Mouse (Mus musculus): ENCODE results near the gene Slitrk3. TPM values are rescaled to one million over a fixed set of nuclear protein-coding genes. Genes with fewer than 3 reads are reported as not detected.

The Slitrk3 gene
- polyA plus RNA-seq, 1 experiment, result not detected

Other genes with a start within 250 kb of the Slitrk3 start
- gene Sis, start 89.9 kb downstream of the Slitrk3 start, polyA plus RNA-seq (2012; ENCODE audit: insufficient read depth, insufficient read length, missing spikeins), result not detected in 2 replicates

Measured in brown adipose tissue, adult 24 weeks (tissue).